Mouse (Mus musculus) C2C12 (cell line): ENCODE measurements around the gene Btbd3. TPM values are rescaled to one million over a fixed set of nuclear protein-coding genes. Genes with fewer than 3 reads are reported as not detected.

ENCODE experiments used
- H3K27me3 ChIP-seq: one replicate; pipeline ENCODE4 v1.6.1; 2011; ENCODE audit not compliant: control insufficient read depth, insufficient read depth, insufficient read length
- H3K36me3 ChIP-seq: one replicate; pipeline ENCODE4 v1.6.1; 2011; ENCODE audit not compliant: control insufficient read depth, insufficient read depth
- H3K4me3 ChIP-seq: one replicate; pipeline ENCODE4 v1.5.1; 2011; ENCODE audit warnings: mild to moderate bottlenecking, control low read depth; ENCODE audit not compliant: poor library complexity, insufficient read depth, severe bottlenecking
- H3K79me2 ChIP-seq: one replicate; pipeline ENCODE4 v1.6.1; 2011; ENCODE audit not compliant: control insufficient read depth, insufficient read depth
- H3K79me3 ChIP-seq: one replicate; pipeline ENCODE4 v1.6.1; 2011; ENCODE audit warnings: low read depth, control low read depth
- H3ac ChIP-seq: one replicate; pipeline ENCODE3; 2011; ENCODE audit warnings: low read depth; ENCODE audit not compliant: control insufficient read depth, insufficient read length
- CEBPB ChIP-seq: IDR thresholded peaks from one replicate; pipeline ENCODE4 v1.6.1; 2011; ENCODE audit warnings: low read depth, mild to moderate bottlenecking, control low read depth, moderate library complexity
- CTCF ChIP-seq: IDR thresholded peaks from one replicate; pipeline ENCODE4 v1.5.1; 2011; ENCODE audit not compliant: control insufficient read depth, insufficient read depth, insufficient read length
- FOSL1 ChIP-seq: IDR thresholded peaks from one replicate; pipeline ENCODE4 v1.8.0; 2011; ENCODE audit warnings: mild to moderate bottlenecking, low read length; ENCODE audit not compliant: poor library complexity, insufficient read depth, severe bottlenecking
- MAX ChIP-seq: IDR thresholded peaks from one replicate; pipeline ENCODE4 v1.6.1; 2011; ENCODE audit warnings: mild to moderate bottlenecking, control low read depth
- MYOD1 ChIP-seq: IDR thresholded peaks from one replicate; pipeline ENCODE4 v1.6.1; 2011; ENCODE audit warnings: low read depth; ENCODE audit not compliant: control insufficient read depth, insufficient read length
- MYOG ChIP-seq: IDR thresholded peaks from one replicate; pipeline ENCODE4 v1.6.1; 2011; ENCODE audit not compliant: control insufficient read depth, insufficient read length; ENCODE audit errors: extremely low read depth
- USF1 ChIP-seq: IDR thresholded peaks from one replicate; pipeline ENCODE4 v1.6.1; 2011; ENCODE audit warnings: low read depth, mild to moderate bottlenecking, control low read depth, moderate library complexity
- long read RNA-seq, 2 experiments: library from polyadenylated mRNA; unstranded; transcript quantifications; one replicate each; pipeline ENCODE4 v2.0.0; 2019 to 2020
- polyA plus RNA-seq: library from polyadenylated mRNA; unstranded; fragments of >200 nt; fragmentation: generic; extraction: Trizol; gene quantifications from one replicate; pipeline ENCODE4 v1.2.1, GENCODE M21; 2012; ENCODE audit warnings: missing spikeins

Btbd3 gene
- polyA plus RNA-seq, result 3.1 TPM
- long read RNA-seq, experiment 1, partial matches to known transcripts, result 0 of 1 reads
- long read RNA-seq, experiment 1, other reads (novel, unspliced or antisense), result 1 of 1 reads
- long read RNA-seq, experiment 2, full-length matches to known transcripts, result 45 of 52 reads
- long read RNA-seq, experiment 2, partial matches to known transcripts, result 1 of 52 reads
- long read RNA-seq, experiment 2, other reads (novel, unspliced or antisense), result 6 of 52 reads

GRCm38 (mm10) chr2:138256411-138256810 is at the start of gene Btbd3:
TSS of gene Btbd3 (plus strand) at chr2:138256565.
- Histone ChIP-seq H3K4me3 (peak within 1 kb of the TSS; percentile 82), H3K79me3 (peaks cover 37% of the 10 kb centered on the region), H3K36me3 (no peaks in the 10 kb centered on the region), H3ac (peak within 1 kb of the TSS; percentile 75), H3K79me2 (peaks cover 49% of the 10 kb centered on the region), H3K27me3 (no peaks in the 10 kb centered on the region)
- no peak for TF ChIP-seq MYOD1
- no peak for TF ChIP-seq USF1
- no peak for TF ChIP-seq CEBPB
- TF ChIP-seq MYOG, result no peak
- no peak for TF ChIP-seq FOSL1
- TF ChIP-seq CTCF, result no peak
- TF ChIP-seq MAX, result peak; percentile 9

GRCm38 (mm10) chr2:138215561-138215960 is 40.8 kb upstream of the Btbd3 start:
- Histone ChIP-seq H3K36me3 (no peaks in the 10 kb centered on the region), H3K4me3 (no peak overlapping the region), H3ac (no peak overlapping the region), H3K79me3 (no peaks in the 10 kb centered on the region), H3K27me3 (no peaks in the 10 kb centered on the region), H3K79me2 (no peaks in the 10 kb centered on the region)
- TF ChIP-seq MAX (no peak), CEBPB (no peak), MYOG (no peak), USF1 (no peak)

DNA sequence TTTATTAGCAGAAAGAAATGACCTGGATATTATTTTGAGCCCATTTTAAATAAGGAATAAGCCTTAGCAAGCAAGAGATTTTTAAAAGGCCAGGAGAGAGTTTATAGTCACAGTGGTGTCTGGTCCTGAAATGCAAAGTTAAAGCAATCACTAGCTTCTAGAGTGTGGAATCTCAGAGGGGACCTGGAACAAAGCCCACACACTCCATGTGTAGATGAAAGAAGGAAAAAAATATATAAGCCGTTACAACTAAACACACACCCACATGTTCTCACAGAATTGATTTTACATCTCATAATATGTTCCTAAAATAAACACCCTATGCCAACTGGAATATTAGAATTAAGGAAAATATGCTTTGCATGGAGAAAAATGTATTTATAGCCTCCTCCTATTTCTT is 36.1 kb upstream of the Btbd3 start:
- Histone ChIP-seq H3K4me3 (no peak overlapping the region), H3K27me3 (no peaks in the 10 kb centered on the region), H3K79me3 (no peaks in the 10 kb centered on the region), H3K79me2 (no peaks in the 10 kb centered on the region), H3ac (no peak overlapping the region), H3K36me3 (no peaks in the 10 kb centered on the region)
- TF ChIP-seq MYOD1 (no peak), USF1 (no peak), MYOG (no peak), MAX (no peak), FOSL1 (no peak), CTCF (no peak), CEBPB (no peak)

GRCm38 (mm10) chr2:138232247-138232646 is 24.1 kb upstream of the Btbd3 start:
- Histone ChIP-seq H3K4me3 (no peak overlapping the region), H3K79me3 (no peaks in the 10 kb centered on the region), H3K36me3 (no peaks in the 10 kb centered on the region), H3K79me2 (no peaks in the 10 kb centered on the region), H3ac (no peak overlapping the region), H3K27me3 (no peaks in the 10 kb centered on the region)
- TF ChIP-seq CEBPB (no peak), CTCF (no peak), MYOG (no peak), USF1 (no peak), MYOD1 (no peak), FOSL1 (no peak), MAX (no peak)

DNA sequence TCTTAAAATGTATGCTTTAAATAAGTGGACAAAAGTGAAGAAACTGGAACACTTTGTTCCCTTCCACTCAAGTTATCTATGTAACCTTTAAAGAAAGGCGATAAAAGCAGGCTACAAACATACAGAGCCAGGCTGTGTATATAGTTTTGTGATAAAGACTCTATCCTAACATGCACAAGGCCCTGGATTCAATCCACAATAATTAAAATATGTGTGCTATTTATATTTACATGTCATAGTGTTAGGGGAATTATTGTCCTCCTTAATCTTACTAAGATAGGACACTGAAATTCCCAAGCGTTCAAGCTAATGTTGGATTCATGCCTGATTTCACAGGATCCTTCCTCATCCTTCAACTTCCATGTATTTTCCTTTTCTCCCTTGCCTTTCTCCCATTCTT is 20.2 kb upstream of the Btbd3 start:
- Histone ChIP-seq H3ac (no peak overlapping the region), H3K79me2 (no peaks in the 10 kb centered on the region), H3K4me3 (no peak overlapping the region), H3K27me3 (no peaks in the 10 kb centered on the region), H3K79me3 (no peaks in the 10 kb centered on the region), H3K36me3 (no peaks in the 10 kb centered on the region)
- no peak for TF ChIP-seq MYOD1

DNA sequence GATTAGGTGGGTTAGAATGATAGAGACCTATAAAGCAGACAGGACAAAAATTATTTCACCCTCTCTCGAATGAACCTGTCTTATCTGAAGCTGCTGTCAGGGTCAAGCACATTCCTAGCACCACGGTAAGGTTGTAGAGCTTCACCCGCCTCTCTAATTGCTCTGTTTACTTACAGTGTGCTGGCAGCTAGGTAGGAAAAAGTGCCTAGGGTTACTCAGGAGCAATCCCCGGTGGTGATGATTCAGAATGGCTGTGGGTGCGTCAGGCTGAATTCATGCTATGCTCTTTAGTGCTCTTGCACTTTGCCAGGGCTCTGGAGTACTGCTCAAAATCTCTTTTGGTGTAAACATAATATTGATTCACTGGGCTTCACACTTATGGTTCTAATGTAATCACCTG is 13.9 kb upstream of the Btbd3 start:
- no peaks in the 10 kb centered on the region for H3K27me3 ChIP-seq
- H3K4me3 ChIP-seq, result no peak overlapping the region
- TF ChIP-seq MYOD1 (no peak), MYOG (no peak), MAX (no peak), CTCF (no peak), USF1 (no peak), FOSL1 (no peak)
- no peak overlapping the region for H3ac ChIP-seq
- no peaks in the 10 kb centered on the region for H3K79me3 ChIP-seq
- H3K79me2 ChIP-seq, result no peaks in the 10 kb centered on the region
- H3K36me3 ChIP-seq, result no peaks in the 10 kb centered on the region
